Mouse (Mus musculus) fat pad, adult 2 months (tissue): ENCODE results near the gene Wdr26.

ENCODE experiments used
- DNase-seq: peaks from one replicate; pipeline ENCODE4 v3.0.0-alpha.2; 2011; ENCODE audit warnings: low read depth, low spot score; ENCODE audit errors: extremely low read depth

Gene Wdr26

DNA sequence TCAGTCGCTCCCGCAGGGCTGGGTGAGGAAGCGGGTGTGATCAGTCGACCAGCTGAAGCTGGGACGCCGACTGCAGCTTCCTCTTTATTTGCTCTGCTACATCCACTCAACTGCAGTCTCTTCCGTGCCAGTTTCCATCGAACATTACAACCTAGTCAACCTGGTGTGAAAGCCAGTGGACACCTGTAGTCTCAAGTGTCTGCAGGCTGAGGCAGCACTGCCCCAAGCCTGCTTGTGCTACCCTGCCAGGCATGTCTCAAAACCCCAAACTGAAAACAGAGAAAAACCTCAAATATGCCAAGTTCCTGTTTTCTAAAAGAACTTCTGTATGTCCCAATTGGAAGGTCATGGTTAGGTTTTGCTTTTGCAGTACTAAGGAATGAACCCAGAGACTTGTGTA, 41.6 kb downstream of the Wdr26 start:
- no peak for DNase-seq

- no peak for DNase-seq
Observed at GRCm38 (mm10) chr1:181168377-181168776, 43.4 kb downstream of the Wdr26 start.

DNA sequence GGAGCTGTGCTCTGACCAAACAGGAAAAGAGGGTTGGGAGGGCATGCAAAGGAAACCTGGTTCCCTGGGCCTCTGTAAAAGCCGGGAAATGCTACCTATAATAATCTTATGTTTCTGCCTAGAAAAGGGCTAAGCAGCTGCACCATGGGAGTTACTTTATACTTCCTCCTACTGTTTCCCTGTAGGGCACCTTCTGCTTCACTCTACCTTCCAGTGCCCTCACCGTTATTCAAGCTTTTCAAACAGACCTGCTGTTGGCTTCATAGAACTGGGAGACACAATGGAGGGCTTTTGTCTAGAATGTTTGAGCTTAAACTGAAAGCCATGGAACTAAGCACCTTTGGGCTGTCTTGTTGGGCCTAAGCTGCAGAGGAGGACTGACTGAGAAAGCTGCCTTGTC, 44.0 kb downstream of the Wdr26 start:
- no peak for DNase-seq

GRCm38 (mm10) chr1:181151541-181151940, 60.3 kb downstream of the Wdr26 start:
- DNase-seq, result no peak

- DNase-seq, result no peak
Observed at GRCm38 (mm10) chr1:181150827-181151534, 60.8 kb downstream of the Wdr26 start.

- no peak for DNase-seq
Observed at GRCm38 (mm10) chr1:181150431-181150826, 61.4 kb downstream of the Wdr26 start.

DNA sequence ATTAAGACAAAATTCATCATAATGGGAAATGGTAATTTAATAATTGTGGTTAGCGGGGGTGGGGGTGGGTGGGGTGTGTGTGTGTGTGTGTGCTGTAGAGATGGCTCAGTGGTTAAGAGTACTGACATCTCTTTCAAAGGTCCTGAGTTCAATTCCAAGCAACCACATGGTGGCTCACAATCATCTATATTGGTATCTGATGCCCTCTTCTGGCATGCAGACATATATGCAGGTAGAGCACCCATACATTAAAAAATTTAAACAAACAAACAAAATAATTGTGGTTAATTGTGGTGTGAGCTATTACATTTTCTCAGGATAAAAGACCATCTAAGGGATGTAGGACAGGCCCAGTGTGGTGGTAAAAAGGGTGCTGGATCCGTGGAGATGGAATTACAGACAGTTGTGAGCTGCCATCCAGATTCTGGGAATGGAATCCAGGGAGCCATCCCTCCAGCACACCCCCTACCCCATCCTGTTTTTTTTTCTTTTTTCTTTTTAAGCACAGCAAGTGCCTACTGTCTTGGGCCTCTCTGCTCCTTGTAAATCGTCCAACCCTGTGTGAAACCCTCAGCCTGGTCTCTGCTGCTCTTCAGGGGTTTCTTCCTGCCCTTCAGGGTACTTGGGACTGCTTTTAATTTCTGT, 62.3 kb downstream of the Wdr26 start:
- DNase-seq, result no peak

DNA sequence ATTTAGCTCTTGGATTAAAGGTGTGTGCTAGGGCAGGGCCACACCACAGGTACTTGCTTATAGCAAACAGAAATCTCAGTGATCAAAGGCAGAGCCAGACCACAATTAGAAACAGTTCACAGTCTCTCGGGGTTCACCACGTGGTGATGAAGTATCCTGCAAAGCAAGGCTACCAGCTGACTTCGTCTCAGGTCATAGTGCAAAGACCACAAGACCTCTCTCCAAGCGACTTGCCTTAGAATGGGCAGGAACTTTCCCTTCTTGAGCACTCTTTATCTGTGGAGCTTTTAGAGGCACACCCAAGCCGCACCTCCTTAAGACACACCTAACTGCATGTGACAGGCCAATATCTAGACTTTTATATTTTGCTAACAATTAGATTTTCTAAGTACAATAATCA, 63.3 kb downstream of the Wdr26 start:
- DNase-seq, result no peak

GRCm38 (mm10) chr1:181146187-181146586, 65.6 kb downstream of the Wdr26 start:
- no peak for DNase-seq

- DNase-seq, result no peak
Observed at GRCm38 (mm10) chr1:181144966-181145365, 66.8 kb downstream of the Wdr26 start.

- peak; percentile 78 for DNase-seq
Observed at GRCm38 (mm10) chr1:181143950-181144836, 67.6 kb downstream of the Wdr26 start, which contains the start of the genes Nvl and Cnih4. Nvl (minus strand) TSS chr1:181144204. Cnih4 (plus strand) TSS chr1:181144693.

- DNase-seq, result no peak
Observed at GRCm38 (mm10) chr1:181143609-181143949, 68.2 kb downstream of the Wdr26 start.

DNA sequence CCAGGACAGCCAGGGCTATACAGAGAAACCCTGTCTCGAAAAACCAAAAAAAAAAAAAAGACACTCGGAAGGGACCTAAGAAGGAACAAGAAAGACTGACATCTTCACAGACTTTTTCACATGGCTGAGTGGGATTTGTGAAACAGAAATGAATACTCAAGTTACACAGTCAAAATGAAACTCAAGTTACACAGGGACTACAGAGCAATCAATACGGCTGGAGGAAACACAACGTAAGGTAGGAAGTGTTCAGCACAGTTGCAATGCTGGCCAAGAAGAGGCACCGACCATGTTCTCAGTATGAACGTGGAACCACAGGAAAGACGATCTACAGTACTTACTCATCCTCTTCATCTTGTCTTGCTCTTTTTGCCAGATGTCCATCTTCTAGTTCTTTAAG, 73.1 kb downstream of the Wdr26 start:
- no peak for DNase-seq

GRCm38 (mm10) chr1:181131915-181132314, 79.9 kb downstream of the Wdr26 start:
- no peak for DNase-seq

GRCm38 (mm10) chr1:181126766-181127165, 85.0 kb downstream of the Wdr26 start:
- DNase-seq, result no peak

DNA sequence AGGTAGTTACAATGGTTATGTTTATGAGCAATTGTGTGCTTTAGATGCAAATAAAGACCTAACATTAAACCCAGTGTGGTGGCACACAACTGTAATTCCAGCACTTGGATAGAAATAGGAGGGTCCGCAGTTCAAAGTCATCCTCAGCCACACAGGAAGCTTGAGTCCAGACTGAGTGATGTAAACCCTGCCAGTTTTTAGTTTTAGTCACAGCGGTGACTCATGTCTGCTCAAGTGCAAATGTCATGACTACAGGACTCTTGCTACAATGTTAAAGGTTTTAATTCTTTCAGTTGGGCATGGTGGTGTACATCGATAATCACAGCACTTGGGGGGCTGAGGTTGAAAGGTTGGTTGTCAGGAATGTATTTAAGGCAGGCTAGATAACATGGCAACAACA, 85.9 kb downstream of the Wdr26 start:
- no peak for DNase-seq

GRCm38 (mm10) chr1:181124145-181124544, 87.7 kb downstream of the Wdr26 start:
- DNase-seq, result no peak
